Mouse (Mus musculus): ENCODE results near the gene Mycbpap.

Mycbpap gene
- long read RNA-seq, experiment 1, partial matches to known transcripts: 1 of 1 reads
- long read RNA-seq, experiment 1, other reads (novel, unspliced or antisense): 0 of 1 reads
- long read RNA-seq, experiment 2: 0 reads

DNA sequence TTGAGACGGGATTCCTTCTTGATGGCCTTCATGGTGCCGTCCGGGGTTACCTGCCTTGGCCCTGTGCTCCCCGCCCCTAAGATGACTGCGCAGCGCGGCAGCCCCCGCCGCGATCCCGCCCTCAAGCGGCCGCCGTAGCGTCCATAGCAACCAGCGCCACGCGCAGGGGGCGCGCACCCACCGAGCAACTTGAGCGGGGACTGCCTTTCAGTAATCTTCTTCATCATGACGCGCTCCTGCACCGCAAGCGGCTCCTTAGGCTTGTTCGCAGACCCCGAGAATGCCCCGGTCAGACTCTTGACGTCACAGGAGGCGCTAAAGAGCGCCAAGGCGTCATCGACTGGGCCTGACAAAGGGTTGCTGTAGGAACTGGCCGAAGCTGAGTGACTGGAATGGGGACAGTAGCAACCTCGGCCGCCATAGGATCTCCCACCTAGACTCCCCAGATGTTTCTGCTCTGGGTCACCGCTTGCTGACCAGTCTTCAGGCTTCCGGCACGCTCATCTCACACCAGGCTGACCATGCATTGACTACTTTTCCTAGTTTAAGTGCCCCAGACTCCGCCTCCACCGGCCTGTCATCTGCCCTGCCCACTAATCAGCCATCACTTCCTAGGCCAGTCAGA is at the start of gene Mycbpap:
Gene Mycbpap, minus strand, starts transcription at position 524 of the 625 bp plus-strand sequence.
- intact Hi-C loops (cut with DNase I): no loop called here

DNA sequence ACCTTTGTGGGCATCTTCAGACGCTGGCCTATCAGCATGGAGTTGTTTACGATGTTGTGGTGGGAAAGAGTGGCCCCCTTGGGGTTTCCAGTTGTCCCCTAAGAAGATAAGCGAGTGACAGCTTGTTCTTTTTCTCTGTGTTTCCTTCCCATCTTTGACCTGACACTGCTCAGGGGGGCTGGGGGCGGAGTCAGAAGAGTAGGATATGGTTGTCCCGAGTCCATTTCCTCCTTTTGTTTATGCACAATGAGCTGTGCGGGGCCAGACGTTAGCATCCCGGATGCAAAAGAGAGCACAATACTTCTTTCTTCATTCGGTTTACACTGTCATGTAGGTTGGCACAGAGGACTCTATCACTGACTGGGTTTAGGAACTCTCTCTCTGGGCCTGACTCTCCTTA is 49.1 kb upstream of the Mycbpap start:
- intact Hi-C loops (cut with DNase I): no loop called here

DNA sequence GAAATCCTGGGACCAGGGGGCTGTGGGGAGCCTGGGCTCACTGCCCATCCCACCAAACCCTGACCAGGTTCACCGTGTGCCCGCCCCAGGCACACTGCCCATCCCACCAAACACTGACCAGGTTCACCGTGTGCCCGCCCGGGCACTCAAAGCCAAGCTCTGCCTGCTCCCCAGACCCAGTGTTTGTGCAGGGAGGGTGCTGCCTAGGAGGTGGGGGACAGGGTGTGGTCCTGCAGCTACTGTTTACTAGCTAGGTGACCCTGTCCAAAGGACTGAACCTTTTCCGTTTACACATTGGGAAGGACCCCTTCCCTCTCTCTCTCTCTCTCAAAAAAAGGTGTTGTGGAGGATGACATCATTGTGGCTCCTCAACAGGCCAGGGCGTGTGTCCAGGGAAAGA is 45.8 kb upstream of the Mycbpap start:
- intact Hi-C loops (cut with DNase I): no loop called here

DNA sequence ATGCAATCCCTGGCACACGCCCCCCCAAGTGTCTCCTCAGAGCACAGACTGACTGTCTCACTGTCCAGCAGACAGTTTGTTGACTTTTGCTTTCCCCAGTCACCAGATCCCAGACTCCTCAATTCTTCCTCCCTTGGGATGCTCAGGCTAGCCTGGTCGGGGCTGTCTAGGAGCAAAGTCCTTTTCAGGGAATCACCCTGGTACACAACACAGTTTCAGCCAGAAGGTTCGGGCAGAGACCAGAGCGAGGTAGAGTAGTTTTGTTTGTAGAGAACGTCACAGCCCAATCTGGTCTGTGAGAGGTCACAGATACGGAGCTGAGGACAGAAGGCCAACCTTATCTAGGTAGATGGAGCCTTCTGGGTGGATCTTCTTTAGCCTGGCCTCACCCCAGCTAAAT is 45.0 kb upstream of the Mycbpap start:
- intact Hi-C loops (cut with DNase I): no loop called here

DNA sequence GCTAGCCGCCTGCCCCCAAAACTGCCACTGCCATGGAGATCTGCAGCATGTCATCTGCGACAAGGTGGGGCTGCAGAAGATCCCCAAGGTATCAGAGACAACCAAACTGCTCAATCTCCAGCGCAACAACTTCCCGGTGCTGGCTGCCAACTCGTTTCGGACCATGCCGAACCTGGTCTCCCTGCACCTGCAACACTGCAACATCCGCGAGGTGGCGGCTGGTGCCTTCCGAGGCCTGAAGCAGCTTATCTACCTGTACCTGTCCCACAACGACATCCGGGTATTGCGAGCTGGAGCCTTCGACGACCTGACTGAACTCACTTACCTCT is 43.6 kb upstream of the Mycbpap start:
- intact Hi-C loops (cut with DNase I): no loop called here

DNA sequence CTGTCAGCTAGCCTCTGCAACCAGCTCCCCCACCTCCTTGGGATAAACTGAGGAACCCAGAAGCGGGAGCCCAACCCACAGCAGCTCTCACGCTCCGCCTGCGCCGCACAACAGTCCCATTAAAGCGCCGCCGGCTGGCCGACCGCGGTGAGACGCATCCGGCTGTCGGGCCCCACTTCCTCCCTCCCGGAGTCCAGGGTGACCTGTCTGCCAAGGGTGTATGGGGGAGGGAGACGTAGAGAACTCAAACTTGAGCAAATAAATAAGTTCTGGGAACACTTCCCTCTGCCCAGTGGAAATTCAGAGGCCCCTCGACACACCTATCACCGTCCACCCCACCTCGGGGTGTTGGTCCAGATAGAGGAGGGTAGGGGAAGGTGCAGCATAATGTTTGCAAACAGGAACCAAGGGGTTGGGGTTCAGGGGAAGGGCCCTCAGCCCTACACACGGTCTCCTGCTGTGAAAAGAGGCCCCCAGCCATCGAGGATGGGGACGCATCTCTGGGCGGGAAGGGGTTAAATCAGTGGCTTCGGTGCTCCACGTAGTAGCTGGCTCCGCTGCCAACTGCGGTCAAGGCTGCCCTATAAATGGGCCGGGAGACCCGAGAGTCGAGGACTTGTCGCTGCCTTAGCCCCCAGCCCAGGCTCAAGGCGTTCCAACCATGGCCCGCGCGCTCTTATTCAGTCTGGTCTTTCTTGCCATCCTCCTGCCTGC is 43.1 kb upstream of the Mycbpap start, which contains the start of gene Chad:
Gene Chad, plus strand, starts transcription at position 611 of the 714 bp plus-strand sequence.
- intact Hi-C loops (cut with DNase I): no loop called here

DNA sequence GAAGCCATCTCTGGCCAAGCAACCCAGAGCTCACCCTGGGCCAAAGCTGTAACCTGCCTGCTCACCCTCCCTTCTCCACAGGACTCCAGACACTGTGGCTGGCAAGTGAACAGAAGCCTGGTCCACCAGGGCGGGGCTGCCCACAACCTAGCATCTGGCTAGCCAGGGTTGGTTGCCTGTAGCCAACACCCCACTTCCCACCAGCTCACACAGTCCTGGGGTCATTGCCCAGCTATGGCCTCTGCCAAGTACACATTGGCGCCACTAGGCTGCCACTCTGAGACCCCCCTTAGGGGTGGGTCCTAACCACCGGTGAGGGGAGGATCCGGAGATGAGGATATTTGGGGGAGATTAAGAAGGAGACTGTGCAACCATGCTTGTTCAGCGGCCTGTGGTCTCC is 42.3 kb upstream of the Mycbpap start:
- intact Hi-C loops (cut with DNase I): no loop called here

DNA sequence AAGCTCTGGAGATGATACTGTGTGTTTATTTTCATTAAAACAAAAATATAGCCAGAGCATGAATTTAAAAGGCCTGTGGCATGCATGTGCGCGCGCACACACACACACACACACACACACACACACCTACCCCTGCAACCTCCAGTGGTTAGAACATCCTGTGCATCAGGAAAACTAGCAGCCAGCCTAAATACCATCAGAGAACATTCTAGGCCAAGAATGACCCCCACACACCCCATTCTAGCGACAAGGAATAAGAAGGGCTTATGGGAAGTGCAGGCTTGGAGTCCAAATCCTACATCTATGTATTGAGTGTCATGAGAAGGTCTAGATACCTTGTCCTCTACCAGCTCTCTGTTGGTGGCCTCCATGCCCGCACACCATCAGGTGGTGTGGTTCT is 41.8 kb upstream of the Mycbpap start:
- intact Hi-C loops (cut with DNase I): no loop called here

DNA sequence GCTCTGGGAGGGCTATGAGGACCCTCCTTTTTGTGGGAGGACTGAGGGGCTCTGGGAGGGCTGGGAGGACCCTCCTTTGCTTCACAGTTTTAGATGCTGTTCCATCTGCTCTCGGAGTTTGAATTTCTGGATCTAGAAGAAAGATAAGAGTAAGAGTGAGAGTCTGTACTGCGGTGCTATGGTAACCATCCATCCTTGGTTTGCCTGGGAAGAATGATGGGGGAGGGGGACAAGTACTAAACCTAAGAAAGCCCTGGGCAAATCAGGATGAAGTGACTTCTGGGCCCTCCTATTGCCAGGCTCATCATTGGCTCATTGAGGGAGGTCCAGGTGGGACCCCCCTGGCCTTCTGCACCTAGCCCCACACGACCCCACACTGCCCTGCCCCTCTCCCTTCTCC is 36.7 kb upstream of the Mycbpap start:
- intact Hi-C loops (cut with DNase I): no loop called here

DNA sequence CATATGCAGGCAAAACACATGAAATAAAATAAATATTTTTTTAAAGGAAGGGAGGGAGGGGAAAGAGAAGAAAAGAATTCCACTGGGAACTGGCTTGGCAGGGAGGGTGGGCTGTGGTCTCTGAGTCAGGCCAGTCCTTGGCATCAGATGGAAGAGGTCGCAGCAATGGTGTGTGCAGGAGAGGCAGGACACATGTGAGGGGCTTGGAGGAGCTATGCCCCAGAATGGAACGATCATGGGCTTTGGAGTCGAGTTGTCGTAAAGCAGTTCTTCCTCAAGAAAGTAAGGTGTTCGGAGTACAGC is 28.9 kb upstream of the Mycbpap start:
- intact Hi-C loops (cut with DNase I): no loop called here

DNA sequence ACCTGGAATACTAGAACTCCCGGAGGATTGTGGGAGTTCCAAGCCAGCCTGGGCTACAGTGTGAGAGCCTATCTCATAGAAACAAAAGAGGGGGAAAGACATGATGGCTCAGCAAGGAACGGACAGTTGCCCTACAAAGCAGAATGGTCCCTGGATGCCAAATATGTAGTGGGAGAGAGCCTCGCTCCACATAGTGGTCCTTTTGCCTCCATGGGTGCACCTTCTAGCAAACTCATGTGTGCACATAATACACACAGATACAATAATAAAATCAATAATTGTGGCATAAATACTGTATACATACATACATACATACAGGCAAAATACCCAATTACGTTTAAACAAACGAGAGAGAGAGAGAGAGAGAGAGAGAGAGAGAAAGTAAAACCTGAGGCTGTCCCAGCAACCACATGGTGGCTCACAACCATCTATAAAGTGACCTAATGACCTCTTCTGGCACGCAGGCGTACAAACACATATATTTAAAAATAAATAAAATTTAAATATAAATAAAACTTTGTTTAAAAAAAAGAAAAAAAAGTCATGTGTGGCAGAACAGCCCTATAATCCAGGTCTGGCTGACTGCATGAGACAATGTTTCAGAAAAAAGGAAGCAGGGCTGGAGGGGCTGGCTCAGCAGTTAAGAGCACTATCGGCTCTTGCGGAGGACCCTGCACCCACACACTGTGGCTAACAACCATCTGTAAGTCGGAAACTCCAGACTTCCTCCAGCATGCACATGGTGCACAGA is 28.3 kb upstream of the Mycbpap start:
- intact Hi-C loops (cut with DNase I): loop anchor here (5.0 kb wide), 1 partner anchor 208 kb away; no protein-coding TSS in a partner anchor

DNA sequence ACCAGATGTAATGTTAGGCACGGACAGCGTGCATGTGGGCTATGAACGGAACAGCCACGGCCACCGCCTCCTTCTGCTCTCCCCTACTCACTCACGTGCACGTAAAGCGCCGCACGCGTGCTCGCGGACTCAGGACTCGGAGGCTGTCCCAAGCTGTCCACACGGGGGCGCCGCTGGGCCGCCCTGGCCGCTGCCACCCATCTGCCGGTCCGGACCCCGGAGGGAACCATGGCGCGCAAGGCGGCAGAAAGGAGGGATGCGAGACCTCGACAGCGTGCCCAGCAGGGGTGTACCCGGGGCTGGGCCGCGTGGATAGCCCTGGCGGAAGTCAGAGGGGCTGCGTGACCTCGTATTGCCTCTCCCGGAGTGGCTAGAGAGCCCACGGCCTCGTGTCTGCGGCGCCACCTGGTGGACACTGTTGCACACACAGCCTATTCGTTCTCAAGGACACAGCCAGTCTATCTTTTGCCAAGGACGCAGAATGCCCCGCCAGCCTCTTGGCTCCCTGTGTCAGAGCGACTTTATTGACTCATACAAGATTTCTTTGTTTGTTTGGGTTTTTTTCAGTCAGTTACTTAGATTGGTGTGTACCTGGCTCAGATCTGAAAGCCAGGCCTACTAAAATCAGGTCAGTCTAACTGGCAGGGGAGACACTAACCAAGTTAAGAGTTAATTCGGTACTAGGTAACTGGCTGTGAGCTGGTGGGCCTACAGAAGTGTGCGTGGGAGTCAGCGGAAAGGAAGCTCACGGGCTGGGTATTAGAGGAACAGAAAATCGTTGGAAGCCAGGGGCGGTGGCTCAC is 27.5 kb upstream of the Mycbpap start, which contains the start of gene Rsad1:
Gene Rsad1, minus strand, starts transcription at position 368 of the 803 bp plus-strand sequence.
- intact Hi-C loops (cut with DNase I): loop anchor here (5.0 kb wide), 1 partner anchor 207 kb away; no protein-coding TSS in a partner anchor

DNA sequence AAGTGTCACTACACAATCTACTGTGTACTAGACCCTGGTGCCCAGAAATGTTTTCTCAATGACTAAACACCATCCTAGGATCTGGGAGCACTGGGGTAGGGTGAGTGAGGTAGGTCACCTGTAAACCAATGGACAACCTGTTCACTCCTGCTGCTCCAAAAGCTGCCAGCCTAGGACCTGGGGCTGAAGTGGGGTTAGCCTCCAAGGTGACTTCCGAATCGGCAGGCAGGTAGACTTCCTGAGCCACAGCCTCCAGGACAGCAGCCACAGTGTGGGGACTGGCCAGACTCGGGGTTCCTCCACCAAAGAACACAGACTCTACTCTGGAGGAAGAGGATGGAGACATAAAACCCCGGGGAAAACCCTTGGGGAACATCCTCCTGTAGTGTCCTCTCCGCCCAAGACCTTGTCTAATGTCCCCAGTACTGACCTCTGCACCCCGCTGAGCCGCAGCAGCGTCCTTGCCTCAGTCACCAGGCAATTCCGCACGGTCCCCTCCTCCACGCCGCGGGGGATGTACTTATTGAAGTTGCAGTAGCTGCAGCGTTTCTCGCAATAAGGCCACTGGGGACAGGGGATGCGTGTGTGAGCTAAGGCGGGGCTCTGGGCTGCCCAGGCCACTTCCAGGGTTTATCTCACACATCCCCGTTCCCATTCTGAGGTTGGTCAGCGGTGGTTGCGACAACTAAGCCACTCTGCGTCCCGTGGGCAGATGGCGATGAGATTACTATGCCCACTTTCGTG is 26.7 kb upstream of the Mycbpap start:
- intact Hi-C loops (cut with DNase I): loop anchor here (5.0 kb wide), 1 partner anchor 206 kb away; no protein-coding TSS in a partner anchor

DNA sequence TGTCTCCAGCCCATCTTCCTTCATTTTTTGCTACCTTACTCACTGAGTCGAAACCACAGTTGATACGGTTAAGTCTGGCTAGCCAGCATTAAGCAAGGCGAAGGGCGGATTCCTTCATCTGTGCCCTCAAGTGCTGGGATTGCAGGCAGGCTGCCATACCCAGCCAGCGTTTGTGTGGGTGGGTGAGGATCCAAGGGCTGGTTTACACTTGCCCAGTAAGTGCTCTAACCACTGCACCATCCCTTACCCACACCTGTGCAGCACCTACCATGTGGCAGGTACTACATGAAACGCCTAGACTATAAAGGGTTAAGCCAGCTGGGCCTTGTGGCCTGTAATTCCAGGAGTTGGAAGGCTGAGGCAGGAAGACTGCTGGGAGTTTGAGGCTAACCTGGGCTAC is 25.7 kb upstream of the Mycbpap start:
- intact Hi-C loops (cut with DNase I): loop anchor here (5.0 kb wide), 1 partner anchor 205 kb away; no protein-coding TSS in a partner anchor

DNA sequence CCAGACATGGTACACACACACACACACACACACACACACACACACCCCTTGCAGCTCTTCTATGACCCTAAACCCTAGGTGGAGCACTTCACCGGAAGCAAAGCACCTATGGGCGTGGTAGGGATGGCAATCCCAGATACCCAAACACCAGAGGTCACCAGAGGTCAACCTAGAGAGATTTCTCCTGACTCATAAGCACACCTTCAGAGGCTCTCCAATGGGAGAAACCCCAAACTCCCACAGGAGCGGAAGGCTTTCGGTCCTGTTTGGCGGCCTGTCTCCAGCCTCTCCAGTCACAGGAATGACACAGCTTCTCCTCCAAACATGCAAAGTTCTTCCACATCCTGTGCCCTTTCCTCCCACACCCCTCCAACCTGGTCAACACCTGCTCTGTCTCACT is 24.8 kb upstream of the Mycbpap start:
- intact Hi-C loops (cut with DNase I): loop anchor here (5.0 kb wide), 1 partner anchor 204 kb away; no protein-coding TSS in a partner anchor

DNA sequence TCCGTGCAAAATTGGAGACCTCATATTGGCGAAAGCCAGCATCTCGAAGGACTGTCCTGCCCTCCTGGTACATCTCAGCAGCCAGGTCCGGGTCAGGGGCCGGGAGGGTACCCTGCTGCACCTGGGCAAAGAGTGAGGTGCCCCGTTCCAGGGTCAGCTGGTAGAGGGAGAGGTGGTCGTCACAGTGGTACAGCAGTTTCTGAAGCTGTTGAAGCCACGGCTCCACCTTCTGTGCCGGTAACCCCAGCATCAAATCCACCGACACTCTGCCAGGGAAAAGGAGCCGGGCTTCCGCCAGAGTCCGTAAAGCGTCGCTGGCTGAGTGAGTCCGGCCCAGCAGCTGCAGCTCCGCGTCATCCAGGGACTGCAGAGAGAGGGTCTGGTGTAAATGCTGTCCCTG is 22.9 kb upstream of the Mycbpap start:
- intact Hi-C loops (cut with DNase I): loop anchor here (2.0 to 5.0 kb wide), 2 partner anchors 57 to 124 kb away; partner anchors contain the start of gene Spata20

DNA sequence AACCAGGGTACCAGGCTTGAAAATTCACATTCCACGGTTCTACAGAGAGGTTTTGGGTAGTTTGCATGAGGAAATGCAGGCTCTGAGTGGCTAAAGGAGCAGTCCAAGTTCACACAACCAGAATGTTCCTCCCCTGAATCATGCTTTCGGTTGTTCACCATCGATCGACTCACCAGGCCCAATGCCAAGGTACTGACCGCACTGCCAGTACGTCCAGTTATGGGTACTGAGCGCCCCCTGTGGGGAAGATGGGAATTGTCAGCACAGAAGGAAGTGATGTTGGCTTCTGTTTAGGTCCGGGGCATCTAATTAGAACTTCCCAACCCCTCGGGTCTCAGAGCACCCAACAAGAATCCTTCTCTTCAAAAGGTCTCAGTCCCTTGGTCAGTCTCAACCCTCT is 22.4 kb upstream of the Mycbpap start:
- intact Hi-C loops (cut with DNase I): loop anchor here (2.0 to 5.0 kb wide), 2 partner anchors 57 to 123 kb away; partner anchors contain the start of gene Spata20

DNA sequence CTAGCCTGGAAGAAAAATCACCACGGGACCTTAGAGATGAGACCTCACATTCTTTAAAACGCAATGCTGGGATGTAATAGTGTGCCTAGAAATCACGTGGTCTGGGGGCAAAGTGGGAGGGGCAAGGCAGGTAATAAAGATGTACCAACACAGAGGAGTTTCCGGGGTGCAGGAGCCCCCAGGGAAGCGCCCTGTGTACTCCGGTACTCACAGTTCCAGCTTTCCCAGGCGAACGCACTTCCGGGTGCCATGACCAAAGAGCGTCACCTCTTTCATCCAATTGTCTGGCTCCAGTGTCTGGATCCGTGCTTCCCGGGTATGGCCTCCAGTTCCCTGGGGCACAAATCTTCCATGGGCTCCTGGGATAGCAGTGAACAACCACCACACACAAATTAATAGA is 21.8 kb upstream of the Mycbpap start:
- intact Hi-C loops (cut with DNase I): loop anchor here (5.0 kb wide), 1 partner anchor 56 kb away; the partner anchor contains the start of gene Spata20

DNA sequence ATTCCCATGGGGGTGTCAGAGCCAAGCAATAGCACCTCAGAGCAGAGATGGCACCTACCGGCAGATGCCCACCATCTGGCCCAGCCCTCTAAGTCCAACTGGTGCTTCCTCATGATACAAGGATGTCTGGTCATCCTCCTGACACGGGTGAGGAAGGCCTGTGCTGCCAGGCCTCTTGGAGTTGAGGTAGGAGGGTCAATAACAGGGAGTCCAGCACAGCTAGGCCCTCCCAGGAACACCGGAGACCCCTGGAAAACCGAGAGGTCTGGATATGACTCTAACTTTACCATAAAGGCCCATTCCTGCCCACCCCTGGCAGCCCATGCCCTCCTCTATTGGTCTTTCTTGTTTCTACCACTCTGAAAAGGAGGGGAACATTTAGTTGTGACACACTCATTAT is 20.9 kb upstream of the Mycbpap start:
- intact Hi-C loops (cut with DNase I): loop anchor here (5.0 kb wide), 1 partner anchor 55 kb away; the partner anchor contains the start of gene Spata20

DNA sequence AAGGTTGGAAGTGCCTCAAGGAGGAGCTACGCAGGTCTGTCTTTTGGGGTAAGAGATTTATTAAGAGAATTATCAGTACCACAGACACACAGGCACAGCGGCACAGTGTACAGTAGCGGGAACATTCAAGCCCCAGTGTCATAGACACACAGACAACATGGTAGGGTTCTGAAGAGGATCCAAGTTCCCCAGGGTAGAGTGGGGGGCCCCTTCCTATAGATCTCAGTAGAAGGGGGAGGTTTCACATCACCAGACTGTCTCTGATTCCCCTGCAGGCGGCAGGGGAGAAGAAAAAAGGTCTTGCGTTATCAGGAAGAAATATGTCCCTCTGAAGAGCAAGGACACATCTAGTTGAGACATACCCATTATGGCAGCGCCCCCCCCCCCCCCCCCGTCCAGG is 18.2 kb upstream of the Mycbpap start:
- intact Hi-C loops (cut with DNase I): loop anchor here (5.0 kb wide), 2 partner anchors 42 to 52 kb away; partner anchors contain the start of genes Epn3 and Spata20
